Mouse (Mus musculus) liver, adult 2 months (tissue): Measurements from ENCODE around the gene Irgc1.

Source experiments
- CTCF ChIP-seq: fragments of 200-500 bp; IDR thresholded peaks from 2 replicates; pipeline ENCODE4 v1.5.1; 2011; ENCODE audit warnings: low read depth, low read length, control low read depth
- POLR2A ChIP-seq: fragments of 200-500 bp; IDR thresholded peaks from 2 replicates; pipeline ENCODE4 v1.6.1; 2011; ENCODE audit warnings: low read length, control low read depth; ENCODE audit not compliant: insufficient read depth; ENCODE audit errors: extremely low read depth

DNA sequence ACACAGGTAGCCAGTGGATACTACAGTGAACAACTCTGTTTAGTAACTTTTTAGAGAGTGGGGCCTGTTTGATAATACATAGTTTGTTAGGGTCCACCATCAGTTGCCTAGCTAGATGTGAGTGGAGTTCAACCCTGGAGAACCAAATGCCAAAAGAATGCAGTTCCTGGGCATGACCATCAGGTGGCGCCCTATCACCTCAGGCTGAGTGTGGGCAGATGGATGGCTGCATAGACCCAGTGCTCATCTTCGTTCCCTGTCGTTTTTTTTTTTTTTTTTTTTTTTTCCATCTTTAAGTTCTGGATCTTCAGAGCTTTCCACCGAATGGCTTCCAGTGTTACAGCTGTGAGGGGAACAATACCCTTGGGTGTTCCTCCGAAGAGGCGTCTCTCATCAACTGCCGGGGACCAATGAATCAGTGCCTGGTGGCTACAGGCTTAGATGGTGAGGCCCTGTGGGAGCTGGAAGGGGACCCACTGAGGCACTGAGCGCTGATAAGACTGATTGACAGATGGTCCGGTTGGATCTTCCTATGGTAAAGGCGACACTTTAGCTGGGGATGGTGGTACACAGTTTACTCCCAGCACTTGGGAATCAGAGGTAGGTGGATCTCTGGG is 21.9 kb upstream of the Irgc1 start:
- peak; percentile 98 for TF ChIP-seq CTCF
- TF ChIP-seq POLR2A, result no peak
